Mouse (Mus musculus) liver, embryonic 15.5 days (tissue): ENCODE data around the gene Galnt14. TPM values are rescaled to one million over a fixed set of nuclear protein-coding genes. Genes with fewer than 3 reads are reported as not detected.

ENCODE experiments used
- ATAC-seq: fragments of 200-750 bp; cut with Nextera tagmentation; 2 replicates; pipeline ENCODE4 v1.8.0; 2017; ENCODE audit warnings: moderate number of reproducible peaks, mild to moderate bottlenecking, moderate library complexity; ENCODE audit not compliant: insufficient read depth
- H3K27ac ChIP-seq: fragments of 300-500 bp; sonication (generic); replicated peaks from 2 replicates; pipeline ENCODE4 v1.5.1; 2015; ENCODE audit warnings: mild to moderate bottlenecking, inconsistent platforms
- H3K27me3 ChIP-seq: fragments of 300-500 bp; sonication (generic); 2 replicates; pipeline ENCODE4 v1.6.1; 2015; ENCODE audit warnings: mild to moderate bottlenecking, inconsistent platforms
- H3K36me3 ChIP-seq: fragments of 300-500 bp; sonication (generic); replicated peaks from 2 replicates; pipeline ENCODE4 v1.6.1; 2015; ENCODE audit warnings: moderate library complexity, mild to moderate bottlenecking, inconsistent platforms
- H3K4me1 ChIP-seq: fragments of 300-500 bp; sonication (generic); replicated peaks from 2 replicates; pipeline ENCODE4 v1.6.1; 2015; ENCODE audit warnings: inconsistent platforms
- H3K4me2 ChIP-seq: fragments of 300-500 bp; sonication (generic); 2 replicates; pipeline ENCODE4 v1.6.1; 2015; ENCODE audit warnings: moderate library complexity, mild to moderate bottlenecking, inconsistent platforms
- H3K4me3 ChIP-seq: fragments of 300-500 bp; sonication (generic); replicated peaks from 2 replicates; pipeline ENCODE4 v1.5.1; 2015; ENCODE audit warnings: mild to moderate bottlenecking, inconsistent platforms
- H3K9ac ChIP-seq: fragments of 300-500 bp; sonication (generic); 2 replicates; pipeline ENCODE4 v1.6.1; 2015; ENCODE audit warnings: moderate library complexity, mild to moderate bottlenecking, inconsistent platforms
- H3K9me3 ChIP-seq: fragments of 300-500 bp; sonication (generic); replicated peaks from 2 replicates; pipeline ENCODE4 v1.6.1; 2016; ENCODE audit warnings: inconsistent platforms
- WGBS: fragments of 180-500 bp; shearing (Covaris S2); methylation state at CpG from one replicate; pipeline ENCODE4 v1.1.7; 2015; ENCODE audit warnings: mixed read lengths; ENCODE audit not compliant: insufficient replicate concordance; 5-methylcytosine and 5-hydroxymethylcytosine counted together
- polyA plus RNA-seq: library from polyadenylated mRNA; unstranded; fragments of >200 nt; fragmentation: Nextera tagmentation; extraction: Ambion mirVana; gene quantifications from 2 replicates; pipeline ENCODE4 v1.2.1, GENCODE M21; 2015

The Galnt14 gene
- polyA plus RNA-seq, 1 experiment from 2014 or later: 0.05 TPM

- H3K9me3 ChIP-seq: no peaks in the 10 kb centered on the region
- no peak overlapping the region for H3K27ac ChIP-seq
- ATAC-seq: no peak
- H3K4me1 ChIP-seq: no peaks in the 10 kb centered on the region
- no peaks in the 10 kb centered on the region for H3K27me3 ChIP-seq
- H3K4me2 ChIP-seq: no peak overlapping the region
- H3K9ac ChIP-seq: no peak overlapping the region
- no peak overlapping the region for H3K4me3 ChIP-seq
- WGBS: 31% methylated on average over 14 of the region's 14 CpGs
- no peaks in the 10 kb centered on the region for H3K36me3 ChIP-seq
Measured at GRCm38 (mm10) chr17:73540409-73541232, 169.6 kb downstream of the Galnt14 start.

GRCm38 (mm10) chr17:73531896-73532295 is 178.4 kb downstream of the Galnt14 start:
- no peak overlapping the region for H3K9ac ChIP-seq
- no peak overlapping the region for H3K4me3 ChIP-seq
- H3K27ac ChIP-seq: no peak overlapping the region
- 35% methylated on average over 2 of the region's 2 CpGs for WGBS
- ATAC-seq: no peak
- no peaks in the 10 kb centered on the region for H3K27me3 ChIP-seq
- no peaks in the 10 kb centered on the region for H3K9me3 ChIP-seq
- no peak overlapping the region for H3K4me2 ChIP-seq
- no peaks in the 10 kb centered on the region for H3K36me3 ChIP-seq
- no peaks in the 10 kb centered on the region for H3K4me1 ChIP-seq

GRCm38 (mm10) chr17:73522169-73522568 is 188.1 kb downstream of the Galnt14 start:
- no peaks in the 10 kb centered on the region for H3K9me3 ChIP-seq
- H3K4me1 ChIP-seq: no peaks in the 10 kb centered on the region
- H3K9ac ChIP-seq: no peak overlapping the region
- H3K4me2 ChIP-seq: no peak overlapping the region
- H3K27ac ChIP-seq: no peak overlapping the region
- WGBS: 74% methylated on average over 7 of the region's 7 CpGs
- H3K27me3 ChIP-seq: no peaks in the 10 kb centered on the region
- H3K4me3 ChIP-seq: no peak overlapping the region
- no peak for ATAC-seq
- H3K36me3 ChIP-seq: no peaks in the 10 kb centered on the region

GRCm38 (mm10) chr17:73519350-73519749 is 190.9 kb downstream of the Galnt14 start:
- no peak overlapping the region for H3K4me3 ChIP-seq
- ATAC-seq: no peak
- no peak overlapping the region for H3K27ac ChIP-seq
- WGBS: 53% methylated on average over 5 of the region's 5 CpGs
- no peaks in the 10 kb centered on the region for H3K9me3 ChIP-seq
- H3K9ac ChIP-seq: no peak overlapping the region
- no peaks in the 10 kb centered on the region for H3K4me1 ChIP-seq
- H3K36me3 ChIP-seq: no peaks in the 10 kb centered on the region
- H3K4me2 ChIP-seq: no peak overlapping the region
- no peaks in the 10 kb centered on the region for H3K27me3 ChIP-seq

- H3K36me3 ChIP-seq: no peaks in the 10 kb centered on the region
- no peaks in the 10 kb centered on the region for H3K4me1 ChIP-seq
- no peaks in the 10 kb centered on the region for H3K9me3 ChIP-seq
- no peak for ATAC-seq
- H3K4me3 ChIP-seq: no peak overlapping the region
- H3K27ac ChIP-seq: no peak overlapping the region
- WGBS: 56% methylated on average over 1 of the region's 1 CpGs
- no peak overlapping the region for H3K4me2 ChIP-seq
- no peak overlapping the region for H3K9ac ChIP-seq
- H3K27me3 ChIP-seq: no peaks in the 10 kb centered on the region
Measured at GRCm38 (mm10) chr17:73518359-73518758, 191.9 kb downstream of the Galnt14 start.

GRCm38 (mm10) chr17:73515506-73515905 is 194.7 kb downstream of the Galnt14 start:
- Histone ChIP-seq H3K9me3 (no peaks in the 10 kb centered on the region), H3K4me3 (no peak overlapping the region), H3K36me3 (no peaks in the 10 kb centered on the region), H3K9ac (no peak overlapping the region), H3K27ac (no peak overlapping the region), H3K27me3 (no peaks in the 10 kb centered on the region), H3K4me1 (no peaks in the 10 kb centered on the region), H3K4me2 (no peak overlapping the region)
- 53% methylated on average over 3 of the region's 3 CpGs for WGBS
- no peak for ATAC-seq

- WGBS: 54% methylated on average over 1 of the region's 1 CpGs
- H3K4me3 ChIP-seq: no peak overlapping the region
- H3K27ac ChIP-seq: no peak overlapping the region
- no peak for ATAC-seq
- H3K9ac ChIP-seq: no peak overlapping the region
- no peaks in the 10 kb centered on the region for H3K9me3 ChIP-seq
- H3K36me3 ChIP-seq: no peaks in the 10 kb centered on the region
- H3K4me2 ChIP-seq: no peak overlapping the region
- no peaks in the 10 kb centered on the region for H3K4me1 ChIP-seq
- no peaks in the 10 kb centered on the region for H3K27me3 ChIP-seq
Measured at GRCm38 (mm10) chr17:73514862-73515261, 195.4 kb downstream of the Galnt14 start.

GRCm38 (mm10) chr17:73514258-73514657 is 196.0 kb downstream of the Galnt14 start:
- WGBS: 45% methylated on average over 4 of the region's 4 CpGs
- no peak overlapping the region for H3K27ac ChIP-seq
- H3K36me3 ChIP-seq: no peaks in the 10 kb centered on the region
- no peak overlapping the region for H3K4me3 ChIP-seq
- H3K4me2 ChIP-seq: no peak overlapping the region
- H3K9me3 ChIP-seq: no peaks in the 10 kb centered on the region
- ATAC-seq: no peak
- H3K9ac ChIP-seq: no peak overlapping the region
- no peaks in the 10 kb centered on the region for H3K4me1 ChIP-seq
- no peaks in the 10 kb centered on the region for H3K27me3 ChIP-seq

GRCm38 (mm10) chr17:73512844-73513243 is 197.4 kb downstream of the Galnt14 start:
- H3K9me3 ChIP-seq: no peaks in the 10 kb centered on the region
- no peak overlapping the region for H3K9ac ChIP-seq
- H3K4me1 ChIP-seq: no peaks in the 10 kb centered on the region
- H3K4me2 ChIP-seq: no peak overlapping the region
- H3K4me3 ChIP-seq: no peak overlapping the region
- no peaks in the 10 kb centered on the region for H3K27me3 ChIP-seq
- 52% methylated on average over 5 of the region's 5 CpGs for WGBS
- no peak overlapping the region for H3K27ac ChIP-seq
- no peaks in the 10 kb centered on the region for H3K36me3 ChIP-seq
- no peak for ATAC-seq

- Histone ChIP-seq H3K9me3 (no peaks in the 10 kb centered on the region), H3K4me1 (no peaks in the 10 kb centered on the region), H3K36me3 (no peaks in the 10 kb centered on the region), H3K4me2 (no peak overlapping the region), H3K27ac (no peak overlapping the region), H3K4me3 (no peak overlapping the region), H3K27me3 (no peaks in the 10 kb centered on the region), H3K9ac (no peak overlapping the region)
- 74% methylated on average over 13 of the region's 13 CpGs for WGBS
- no peak for ATAC-seq
Measured at GRCm38 (mm10) chr17:73507804-73508535, 202.3 kb downstream of the Galnt14 start.

- 73% methylated on average over 4 of the region's 4 CpGs for WGBS
- no peaks in the 10 kb centered on the region for H3K36me3 ChIP-seq
- ATAC-seq: no peak
Measured at GRCm38 (mm10) chr17:73504111-73504510, 206.1 kb downstream of the Galnt14 start.

More at GRCm38 (mm10) chr17:73504111-73504510, 206.1 kb downstream of the Galnt14 start:
- H3K27ac ChIP-seq: no peak overlapping the region
- H3K4me2 ChIP-seq: no peak overlapping the region
- H3K4me1 ChIP-seq: no peaks in the 10 kb centered on the region
- H3K27me3 ChIP-seq: no peaks in the 10 kb centered on the region
- H3K9ac ChIP-seq: no peak overlapping the region
- no peak overlapping the region for H3K4me3 ChIP-seq
- no peaks in the 10 kb centered on the region for H3K9me3 ChIP-seq
